Mouse (Mus musculus): Measurements from ENCODE around the gene Ssr2.
A peak's percentile ranks its signal among the peaks of the same experiment; 100 is the strongest.

Ssr2 gene

GRCm38 (mm10) chr3:88623346-88624135 lies 47.9 kb downstream of the Ssr2 start:
- ATAC-seq (ENCODE audit: low TSS enrichment), result peak; percentile 35

DNA sequence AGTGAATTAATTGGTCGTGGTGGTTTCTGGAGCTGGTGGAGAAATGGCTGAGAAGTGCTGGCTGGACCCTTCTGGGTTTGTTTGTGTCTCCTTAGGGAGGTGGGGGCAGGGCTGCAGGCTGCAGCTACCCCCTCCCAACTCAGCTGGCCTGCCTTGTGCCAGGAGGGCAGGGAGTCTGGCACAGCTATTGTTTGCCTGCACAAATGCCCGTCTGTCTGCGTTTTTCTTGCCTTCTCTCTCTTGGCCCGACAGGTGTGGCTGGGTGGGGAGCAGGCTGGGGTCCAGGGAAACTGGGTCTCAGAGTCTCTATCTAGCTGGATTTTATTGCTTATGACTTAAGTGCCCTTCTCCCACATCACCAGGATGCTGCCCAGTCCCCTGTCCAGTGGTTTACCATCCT lies 48.6 kb downstream of the Ssr2 start:
- ATAC-seq (ENCODE audit: low TSS enrichment), result no peak

GRCm38 (mm10) chr3:88624951-88625350 lies 49.3 kb downstream of the Ssr2 start:
- no peak for ATAC-seq (ENCODE audit: low TSS enrichment)

DNA sequence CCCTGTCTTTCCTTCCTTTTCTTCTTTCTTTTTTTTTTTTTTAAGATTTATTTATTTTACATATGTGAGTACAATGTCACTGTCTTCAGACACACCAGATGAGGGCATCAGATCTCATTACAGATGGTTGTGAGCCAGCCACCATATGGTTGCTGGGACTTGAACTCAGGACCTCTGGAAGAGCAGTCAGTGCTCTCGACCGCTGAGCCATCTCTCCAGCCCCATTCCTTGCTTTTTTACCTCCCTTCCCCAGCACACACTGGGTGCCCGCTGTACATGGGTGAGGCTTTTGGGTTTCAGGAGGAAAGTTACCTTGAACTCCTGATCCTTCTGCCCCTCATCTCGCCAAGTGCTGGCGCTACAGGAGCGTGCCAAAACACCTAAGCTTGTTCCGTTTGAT lies 49.9 kb downstream of the Ssr2 start:
- ATAC-seq (ENCODE audit: low TSS enrichment), result no peak

- no peak for ATAC-seq (ENCODE audit: low TSS enrichment)
These were observed 50.6 kb downstream of the Ssr2 start for GRCm38 (mm10) chr3:88626316-88626715.

DNA sequence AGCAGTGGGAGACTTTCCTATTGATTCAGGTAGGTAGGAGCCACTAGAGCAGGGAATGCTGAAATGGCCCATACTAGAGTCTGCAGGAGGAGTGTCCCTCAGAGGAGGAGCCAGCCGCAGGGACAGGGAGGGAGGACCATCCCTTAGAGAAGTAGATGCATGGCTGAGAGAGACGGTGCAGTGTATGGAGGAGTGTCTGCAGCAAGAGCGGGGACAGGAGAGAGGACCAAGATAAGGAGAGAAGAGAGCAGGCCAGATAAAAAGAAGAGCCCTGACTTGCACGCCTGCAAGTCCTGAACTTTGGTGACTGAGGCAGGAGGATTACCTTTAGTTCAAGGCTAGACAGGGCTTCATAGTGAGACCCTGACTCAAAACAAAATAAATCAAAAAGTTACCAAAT lies 51.4 kb downstream of the Ssr2 start:
- ATAC-seq (ENCODE audit: low TSS enrichment), result no peak

DNA sequence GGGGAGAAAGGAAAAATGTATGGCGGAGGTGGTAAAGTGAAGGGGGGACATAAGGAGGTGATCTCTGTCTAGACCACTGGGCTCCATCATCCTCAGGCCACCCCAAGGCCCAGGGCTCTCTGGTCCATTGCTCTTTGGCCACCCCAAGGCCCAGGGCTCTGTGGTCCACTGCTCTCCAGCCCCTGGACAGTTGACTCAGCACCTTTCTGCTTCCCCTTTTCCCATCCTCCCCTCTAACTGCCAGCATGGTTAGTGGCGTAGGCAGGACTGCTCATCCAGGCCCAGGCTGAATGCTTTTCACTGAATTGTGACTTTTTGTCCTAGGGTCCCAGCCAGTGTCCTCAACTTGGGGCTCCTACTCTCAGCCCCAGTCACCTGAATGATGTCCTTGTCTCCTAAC lies 51.9 kb downstream of the Ssr2 start:
- no peak for ATAC-seq (ENCODE audit: low TSS enrichment)

DNA sequence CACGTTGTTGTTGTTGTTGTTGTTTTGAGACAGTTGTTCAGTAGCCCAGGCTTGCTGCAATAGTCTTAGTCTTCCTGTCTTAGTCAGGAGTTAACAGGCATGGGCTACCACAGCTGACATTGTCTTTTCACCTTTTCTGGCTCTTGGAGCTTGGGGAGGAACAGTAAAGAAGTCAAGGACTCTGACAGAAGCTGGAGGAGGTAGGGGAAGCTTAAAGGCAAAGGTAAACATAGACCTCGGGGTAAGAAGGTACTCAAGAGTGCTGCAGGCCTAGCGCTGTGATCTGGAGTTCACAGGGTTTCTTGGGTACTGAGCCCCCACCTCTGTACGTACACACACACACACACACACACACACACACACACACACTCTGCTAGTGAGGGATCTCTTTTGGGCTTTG lies 53.1 kb downstream of the Ssr2 start:
- ATAC-seq (ENCODE audit: low TSS enrichment), result no peak

DNA sequence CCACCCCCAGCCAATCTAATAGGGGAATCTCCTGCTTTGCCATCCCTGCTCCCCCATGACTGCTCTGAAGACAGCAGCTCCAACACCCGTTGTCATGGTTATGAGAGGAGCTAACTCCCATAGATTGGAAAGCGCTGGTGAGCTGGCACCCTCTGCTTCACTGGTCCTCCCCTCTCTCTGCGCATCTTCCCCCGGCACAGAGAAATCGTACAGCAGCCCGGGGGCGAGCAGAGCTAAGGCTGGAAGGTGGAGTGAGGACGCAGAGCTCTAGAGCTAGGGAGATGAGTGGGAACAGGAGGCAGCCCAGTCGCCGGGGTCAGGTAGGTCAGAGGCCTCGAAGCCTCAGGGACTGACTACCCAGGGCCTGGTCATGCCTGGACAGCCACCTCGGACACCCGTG lies 53.6 kb downstream of the Ssr2 start:
- ATAC-seq (ENCODE audit: low TSS enrichment), result peak; percentile 77

DNA sequence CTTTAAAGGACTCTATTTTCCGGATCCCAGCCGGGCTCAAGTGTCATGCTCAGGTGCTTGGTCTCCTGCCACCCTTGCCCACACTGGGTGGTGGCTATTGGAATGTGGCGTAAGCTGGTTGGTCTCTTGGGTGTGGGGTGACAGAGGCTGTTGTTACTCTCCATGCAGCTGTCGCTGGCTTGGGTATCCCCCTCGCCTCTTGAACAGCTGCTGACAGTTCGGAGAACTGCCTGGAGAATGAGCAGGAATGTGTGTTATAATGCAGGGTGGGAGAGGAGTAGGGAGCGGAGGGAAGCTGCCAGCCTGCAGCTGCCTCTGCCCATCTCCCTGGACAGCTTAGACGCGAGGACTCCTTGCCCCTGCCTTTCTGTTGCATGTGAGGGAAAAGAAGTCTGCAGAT lies 54.3 kb downstream of the Ssr2 start:
- ATAC-seq (ENCODE audit: low TSS enrichment), result 0 out of 2 replicates have a peak, but pooled peaks have one; percentile 3

GRCm38 (mm10) chr3:88630849-88631341 lies 55.2 kb downstream of the Ssr2 start:
- peak; percentile 23 for ATAC-seq (ENCODE audit: low TSS enrichment)

GRCm38 (mm10) chr3:88631921-88632587 lies 56.4 kb downstream of the Ssr2 start:
- no peak for ATAC-seq (ENCODE audit: low TSS enrichment)

DNA sequence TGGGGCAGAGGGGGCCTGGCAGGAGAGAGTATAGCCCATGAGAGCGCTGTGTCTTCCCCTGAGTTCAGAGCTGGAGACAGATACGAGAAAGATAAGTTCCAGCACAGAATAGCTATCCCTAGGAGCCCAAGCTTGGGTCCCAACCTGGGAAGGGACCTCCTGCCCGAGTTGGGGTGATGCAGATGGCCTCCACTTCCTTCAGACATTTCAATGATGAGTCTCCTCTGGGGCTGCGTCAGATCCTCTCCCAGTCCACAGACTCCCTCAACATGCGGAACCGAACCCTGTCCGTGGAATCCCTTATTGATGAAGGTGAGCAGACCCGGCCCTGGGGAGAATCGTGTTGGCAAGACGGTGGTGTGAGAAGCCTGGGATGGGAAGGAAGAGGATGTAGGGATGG lies 57.4 kb downstream of the Ssr2 start:
- no peak for ATAC-seq (ENCODE audit: low TSS enrichment)

DNA sequence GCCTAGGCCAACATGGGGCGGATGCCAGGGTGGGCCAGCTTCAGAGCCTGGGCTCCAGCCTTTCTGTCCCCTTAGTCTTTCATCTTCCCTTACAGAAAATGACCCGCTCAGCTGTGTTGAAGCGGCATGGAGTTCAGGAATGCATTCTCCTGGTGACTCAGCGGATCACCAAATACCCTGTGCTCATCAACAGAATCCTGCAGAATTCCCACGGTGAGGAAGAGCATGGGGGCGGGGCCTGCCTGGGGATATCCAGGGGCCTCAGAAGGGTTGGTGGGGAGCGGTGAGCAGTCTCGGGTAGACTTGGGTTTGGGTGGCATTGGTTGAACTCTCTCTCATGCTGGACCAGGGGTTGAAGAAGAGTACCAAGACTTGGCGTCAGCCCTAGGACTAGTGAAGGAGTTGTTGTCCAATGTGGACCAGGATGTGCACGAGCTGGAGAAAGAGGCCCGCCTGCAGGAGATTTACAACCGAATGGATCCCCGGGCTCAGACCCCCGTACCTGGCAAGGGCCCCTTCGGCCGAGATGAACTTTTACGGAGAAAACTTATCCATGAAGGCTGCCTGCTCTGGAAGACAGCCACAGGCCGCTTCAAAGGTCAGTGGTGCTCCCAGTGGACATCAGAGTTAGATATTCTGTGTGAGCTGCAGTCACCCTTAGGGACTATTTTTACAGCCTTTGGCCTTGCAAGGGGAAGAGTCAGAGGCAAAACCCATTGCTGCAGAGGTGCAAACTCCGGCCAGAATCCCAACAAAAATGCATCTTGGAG lies 60.0 kb downstream of the Ssr2 start:
- peak; percentile 7; the same call in 1 of the 2 replicates for ATAC-seq (ENCODE audit: low TSS enrichment)

DNA sequence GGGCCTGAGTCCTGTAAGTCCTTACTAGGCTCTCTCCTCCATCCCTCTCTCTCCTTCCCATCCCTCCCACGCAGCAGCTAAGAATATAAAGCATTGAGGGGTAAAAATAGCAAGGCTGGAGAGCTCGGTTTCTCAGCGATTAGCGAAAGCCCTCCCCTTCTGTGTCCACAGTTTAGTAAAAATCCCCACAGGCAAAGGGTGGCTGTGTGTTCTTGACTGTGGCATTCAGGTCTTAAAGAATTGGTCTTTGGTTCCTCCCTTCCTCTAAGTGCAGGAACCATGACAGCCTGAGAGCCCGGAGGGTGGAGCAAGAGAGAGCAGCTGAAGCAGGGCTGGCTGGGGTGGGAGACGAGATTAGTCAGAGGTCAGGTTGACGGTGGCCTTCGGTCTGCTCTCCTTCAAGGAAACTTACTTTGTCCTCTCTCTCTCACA lies 60.9 kb downstream of the Ssr2 start:
- ATAC-seq (ENCODE audit: low TSS enrichment), result peak; percentile 81

DNA sequence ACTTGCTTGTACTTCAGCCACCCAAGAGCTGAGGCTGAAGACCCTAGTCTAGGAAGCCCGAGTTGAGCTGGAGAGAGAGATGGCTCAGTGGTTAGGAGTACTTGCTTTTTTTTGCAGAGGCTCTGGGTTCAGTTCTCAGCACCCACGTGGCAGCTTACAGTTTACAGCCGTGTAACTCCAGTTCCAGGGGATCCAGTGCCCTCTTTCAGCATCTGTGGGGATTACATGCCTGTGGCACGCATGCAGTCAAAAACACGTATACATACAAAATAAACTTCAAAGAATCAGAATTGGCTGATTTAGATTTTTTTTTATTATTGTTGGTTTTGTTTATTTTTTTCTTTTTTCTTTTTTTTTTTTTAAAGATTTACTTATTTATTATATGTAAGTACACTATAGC lies 61.5 kb downstream of the Ssr2 start:
- ATAC-seq (ENCODE audit: low TSS enrichment), result no peak

Measured in frontal cortex, adult (tissue).